Mouse (Mus musculus): ENCODE measurements around the gene Cacna2d3. TPM values are rescaled to one million over a fixed set of nuclear protein-coding genes. Genes with fewer than 3 reads are reported as not detected.

Cacna2d3 gene
- polyA plus RNA-seq, 1 experiment from 2014 or later = 63.0 TPM

GRCm38 (mm10) chr14:28984276-28984675, 737.4 kb downstream of the Cacna2d3 start:
- H3K36me3 ChIP-seq (ENCODE audit: control insufficient read depth, insufficient read depth, low read length) = no peaks in the 10 kb centered on the region
- no peak overlapping the region for H3K27ac ChIP-seq (ENCODE audit: low read depth, low read length)
- H3K4me3 ChIP-seq (ENCODE audit: low read depth, low read length) = no peak overlapping the region
- no peak for ATAC-seq (ENCODE audit: low read depth)
- no peaks in the 10 kb centered on the region for H3K9me3 ChIP-seq (ENCODE audit: control insufficient read depth, low read length)
- 84% methylated on average over 2 of the region's 2 CpGs for WGBS
- no peak overlapping the region for H3K4me2 ChIP-seq (ENCODE audit: low read depth, low read length)
- H3K27me3 ChIP-seq (ENCODE audit: control insufficient read depth, insufficient read depth, low read length) = no peaks in the 10 kb centered on the region
- no peak overlapping the region for H3K9ac ChIP-seq (replicated peaks; ENCODE audit: low read depth, low read length)
- no peaks in the 10 kb centered on the region for H3K4me1 ChIP-seq (ENCODE audit: control insufficient read depth, insufficient read depth, low read length)

GRCm38 (mm10) chr14:28980482-28980881, 741.2 kb downstream of the Cacna2d3 start:
- WGBS = 24% methylated on average over 3 of the region's 3 CpGs
- no peak overlapping the region for H3K9ac ChIP-seq (replicated peaks; ENCODE audit: low read depth, low read length)
- H3K27me3 ChIP-seq (ENCODE audit: control insufficient read depth, insufficient read depth, low read length) = no peaks in the 10 kb centered on the region
- H3K4me2 ChIP-seq (ENCODE audit: low read depth, low read length) = no peak overlapping the region
- no peak overlapping the region for H3K27ac ChIP-seq (ENCODE audit: low read depth, low read length)
- H3K36me3 ChIP-seq (ENCODE audit: control insufficient read depth, insufficient read depth, low read length) = no peaks in the 10 kb centered on the region
- ATAC-seq (ENCODE audit: low read depth) = no peak
- no peaks in the 10 kb centered on the region for H3K4me1 ChIP-seq (ENCODE audit: control insufficient read depth, insufficient read depth, low read length)
- no peak overlapping the region for H3K4me3 ChIP-seq (ENCODE audit: low read depth, low read length)
- H3K9me3 ChIP-seq (ENCODE audit: control insufficient read depth, low read length) = no peaks in the 10 kb centered on the region

GRCm38 (mm10) chr14:28979230-28979629, 742.4 kb downstream of the Cacna2d3 start:
- Histone ChIP-seq H3K4me3 (ENCODE audit: low read depth, low read length) (no peak overlapping the region), H3K36me3 (ENCODE audit: control insufficient read depth, insufficient read depth, low read length) (no peaks in the 10 kb centered on the region), H3K4me2 (ENCODE audit: low read depth, low read length) (no peak overlapping the region), H3K4me1 (ENCODE audit: control insufficient read depth, insufficient read depth, low read length) (no peaks in the 10 kb centered on the region), H3K9ac (replicated peaks; ENCODE audit: low read depth, low read length) (no peak overlapping the region), H3K27ac (ENCODE audit: low read depth, low read length) (no peak overlapping the region), H3K27me3 (ENCODE audit: control insufficient read depth, insufficient read depth, low read length) (no peaks in the 10 kb centered on the region), H3K9me3 (ENCODE audit: control insufficient read depth, low read length) (no peaks in the 10 kb centered on the region)
- no peak for ATAC-seq (ENCODE audit: low read depth)
- 85% methylated on average over 2 of the region's 2 CpGs for WGBS

GRCm38 (mm10) chr14:28972620-28973019, 749.0 kb downstream of the Cacna2d3 start:
- no peaks in the 10 kb centered on the region for H3K27me3 ChIP-seq (ENCODE audit: control insufficient read depth, insufficient read depth, low read length)
- no peaks in the 10 kb centered on the region for H3K9me3 ChIP-seq (ENCODE audit: control insufficient read depth, low read length)
- no peak overlapping the region for H3K27ac ChIP-seq (ENCODE audit: low read depth, low read length)
- H3K9ac ChIP-seq (replicated peaks; ENCODE audit: low read depth, low read length) = no peak overlapping the region
- no peak overlapping the region for H3K4me2 ChIP-seq (ENCODE audit: low read depth, low read length)
- H3K4me3 ChIP-seq (ENCODE audit: low read depth, low read length) = no peak overlapping the region
- 58% methylated on average over 5 of the region's 5 CpGs for WGBS
- H3K4me1 ChIP-seq (ENCODE audit: control insufficient read depth, insufficient read depth, low read length) = no peaks in the 10 kb centered on the region
- ATAC-seq (ENCODE audit: low read depth) = no peak
- H3K36me3 ChIP-seq (ENCODE audit: control insufficient read depth, insufficient read depth, low read length) = no peaks in the 10 kb centered on the region

DNA sequence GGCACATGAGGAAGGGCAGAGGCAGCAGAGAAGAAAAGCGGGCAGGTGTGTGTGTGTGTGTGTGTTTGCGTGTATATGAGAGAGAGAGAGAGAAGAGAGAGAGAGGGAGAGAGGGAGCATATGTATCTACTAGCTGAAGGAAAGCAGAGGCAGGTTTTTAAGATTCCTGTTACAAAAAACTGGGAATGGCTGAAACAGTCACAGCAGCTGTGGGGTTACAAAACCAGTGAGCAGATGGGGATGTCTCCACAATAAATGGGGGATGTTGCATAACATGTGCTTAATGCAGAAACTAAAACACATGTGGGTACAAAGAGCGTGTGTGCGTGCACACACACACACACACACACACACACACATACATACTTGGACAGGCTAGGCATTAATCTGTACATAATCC, 752.4 kb downstream of the Cacna2d3 start:
- no peak for ATAC-seq (ENCODE audit: low read depth)
- H3K4me3 ChIP-seq (ENCODE audit: low read depth, low read length) = no peak overlapping the region
- WGBS = 92% methylated on average over 4 of the region's 4 CpGs
- no peaks in the 10 kb centered on the region for H3K9me3 ChIP-seq (ENCODE audit: control insufficient read depth, low read length)
- H3K4me2 ChIP-seq (ENCODE audit: low read depth, low read length) = no peak overlapping the region
- no peaks in the 10 kb centered on the region for H3K27me3 ChIP-seq (ENCODE audit: control insufficient read depth, insufficient read depth, low read length)
- H3K27ac ChIP-seq (ENCODE audit: low read depth, low read length) = no peak overlapping the region
- no peaks in the 10 kb centered on the region for H3K36me3 ChIP-seq (ENCODE audit: control insufficient read depth, insufficient read depth, low read length)
- H3K4me1 ChIP-seq (ENCODE audit: control insufficient read depth, insufficient read depth, low read length) = no peaks in the 10 kb centered on the region
- H3K9ac ChIP-seq (replicated peaks; ENCODE audit: low read depth, low read length) = no peak overlapping the region

DNA sequence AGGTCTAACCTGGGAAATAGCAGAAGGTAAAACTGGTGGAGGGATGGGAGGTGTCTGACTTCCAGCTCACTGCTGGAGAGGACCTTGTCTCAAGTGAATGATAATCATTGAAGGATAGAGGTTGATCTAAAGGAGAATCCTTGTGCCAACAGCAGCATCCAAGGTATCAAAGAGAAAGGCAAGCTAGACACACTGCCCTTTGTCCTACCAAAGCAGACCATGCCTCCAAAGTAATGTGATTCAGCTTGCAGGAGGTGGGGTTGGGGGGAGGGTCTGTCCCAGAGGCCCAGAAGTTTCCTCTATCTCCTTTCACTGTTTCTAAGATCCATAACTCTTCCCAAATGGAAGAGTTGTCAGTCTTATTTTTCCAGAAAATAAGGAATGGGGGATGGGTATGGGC, 754.8 kb downstream of the Cacna2d3 start:
- no peaks in the 10 kb centered on the region for H3K27me3 ChIP-seq (ENCODE audit: control insufficient read depth, insufficient read depth, low read length)
- no peaks in the 10 kb centered on the region for H3K4me1 ChIP-seq (ENCODE audit: control insufficient read depth, insufficient read depth, low read length)
- no peaks in the 10 kb centered on the region for H3K9me3 ChIP-seq (ENCODE audit: control insufficient read depth, low read length)
- no peak overlapping the region for H3K4me3 ChIP-seq (ENCODE audit: low read depth, low read length)
- no peak for ATAC-seq (ENCODE audit: low read depth)
- H3K36me3 ChIP-seq (ENCODE audit: control insufficient read depth, insufficient read depth, low read length) = no peaks in the 10 kb centered on the region
- no peak overlapping the region for H3K27ac ChIP-seq (ENCODE audit: low read depth, low read length)
- no peak overlapping the region for H3K9ac ChIP-seq (replicated peaks; ENCODE audit: low read depth, low read length)
- H3K4me2 ChIP-seq (ENCODE audit: low read depth, low read length) = no peak overlapping the region

DNA sequence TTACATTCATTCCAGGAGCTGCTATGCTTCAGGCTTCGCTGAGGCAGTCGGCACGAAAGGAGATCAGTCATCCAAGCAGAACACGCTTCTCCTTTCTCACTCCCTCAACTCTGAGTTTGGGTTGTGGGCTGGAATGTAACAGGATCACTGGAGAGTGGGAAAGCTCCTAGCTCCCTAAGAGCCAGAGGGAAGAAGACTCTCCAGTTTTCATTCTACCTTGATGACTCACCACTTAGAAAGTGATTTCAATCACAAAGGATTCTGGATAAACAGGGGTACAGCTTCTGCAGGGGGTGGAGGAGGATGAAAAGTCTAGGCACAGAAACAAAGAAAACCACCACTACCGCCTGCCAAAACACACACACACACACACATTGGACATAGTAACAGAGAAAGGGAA, 760.3 kb downstream of the Cacna2d3 start:
- H3K27ac ChIP-seq (ENCODE audit: low read depth, low read length) = no peak overlapping the region
- H3K9ac ChIP-seq (replicated peaks; ENCODE audit: low read depth, low read length) = no peak overlapping the region
- ATAC-seq (ENCODE audit: low read depth) = no peak
- H3K36me3 ChIP-seq (ENCODE audit: control insufficient read depth, insufficient read depth, low read length) = no peaks in the 10 kb centered on the region
- no peaks in the 10 kb centered on the region for H3K9me3 ChIP-seq (ENCODE audit: control insufficient read depth, low read length)
- peaks cover 11% of the 10 kb centered on the region; the same call in 1 of the 2 replicates for H3K4me1 ChIP-seq (ENCODE audit: control insufficient read depth, insufficient read depth, low read length)
- no peaks in the 10 kb centered on the region; the same call in 1 of the 2 replicates for H3K27me3 ChIP-seq (ENCODE audit: control insufficient read depth, insufficient read depth, low read length)
- no peak overlapping the region for H3K4me3 ChIP-seq (ENCODE audit: low read depth, low read length)
- 88% methylated on average over 5 of the region's 5 CpGs for WGBS
- H3K4me2 ChIP-seq (ENCODE audit: low read depth, low read length) = no peak overlapping the region

DNA sequence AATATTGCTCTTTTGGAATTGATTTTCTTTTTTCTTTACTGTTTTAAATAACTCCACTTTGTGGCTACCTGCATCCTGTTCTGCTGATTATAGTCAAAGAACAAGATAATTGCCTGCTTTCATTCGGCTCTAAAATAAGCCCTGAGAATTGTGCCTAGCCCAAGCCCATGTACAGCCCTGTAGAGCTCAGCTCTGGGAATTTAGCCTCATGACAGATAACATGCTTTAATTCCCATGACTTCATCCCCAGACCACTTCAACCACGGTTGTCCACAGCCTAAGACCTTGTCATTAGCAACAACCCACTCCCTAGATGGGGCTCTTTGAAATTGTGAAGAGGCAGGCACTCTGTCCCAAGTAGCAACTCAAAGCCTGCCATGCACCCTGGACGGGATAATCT, 762.6 kb downstream of the Cacna2d3 start:
- H3K9me3 ChIP-seq (ENCODE audit: control insufficient read depth, low read length) = no peaks in the 10 kb centered on the region
- H3K4me1 ChIP-seq (ENCODE audit: control insufficient read depth, insufficient read depth, low read length) = peaks cover 17% of the 10 kb centered on the region
- no peaks in the 10 kb centered on the region for H3K36me3 ChIP-seq (ENCODE audit: control insufficient read depth, insufficient read depth, low read length)
- 24% methylated on average over 3 of the region's 3 CpGs for WGBS
- H3K9ac ChIP-seq (replicated peaks; ENCODE audit: low read depth, low read length) = no peak overlapping the region
- H3K27me3 ChIP-seq (ENCODE audit: control insufficient read depth, insufficient read depth, low read length) = no peaks in the 10 kb centered on the region; the same call in 1 of the 2 replicates
- H3K27ac ChIP-seq (ENCODE audit: low read depth, low read length) = peak overlapping the region; percentile 44; the same call in 1 of the 2 replicates
- no peak for ATAC-seq (ENCODE audit: low read depth)
- no peak overlapping the region for H3K4me3 ChIP-seq (ENCODE audit: low read depth, low read length)
- no peak overlapping the region for H3K4me2 ChIP-seq (ENCODE audit: low read depth, low read length)

GRCm38 (mm10) chr14:28958131-28959015, 763.3 kb downstream of the Cacna2d3 start:
- Histone ChIP-seq H3K36me3 (ENCODE audit: control insufficient read depth, insufficient read depth, low read length) (no peaks in the 10 kb centered on the region), H3K27ac (ENCODE audit: low read depth, low read length) (peak overlapping the region; percentile 69), H3K4me1 (ENCODE audit: control insufficient read depth, insufficient read depth, low read length) (peaks cover 17% of the 10 kb centered on the region), H3K4me3 (ENCODE audit: low read depth, low read length) (no peak overlapping the region), H3K4me2 (ENCODE audit: low read depth, low read length) (no peak overlapping the region), H3K9ac (replicated peaks; ENCODE audit: low read depth, low read length) (no peak overlapping the region), H3K27me3 (ENCODE audit: control insufficient read depth, insufficient read depth, low read length) (no peaks in the 10 kb centered on the region; the same call in 1 of the 2 replicates), H3K9me3 (ENCODE audit: control insufficient read depth, low read length) (no peaks in the 10 kb centered on the region)
- ATAC-seq (ENCODE audit: low read depth) = peak; percentile 88
- 17% methylated on average over 6 of the region's 6 CpGs for WGBS

All from neural tube, embryonic 14.5 days (tissue).